Mouse (Mus musculus) stomach, postnatal 0 days (tissue): ENCODE results near the gene Tgfb2.

Source experiments
- CTCF ChIP-seq: IDR thresholded peaks from 2 replicates; pipeline ENCODE4 v1.5.1; 2016; ENCODE audit warnings: antibody characterized with exemption, low read depth, mild to moderate bottlenecking, moderate library complexity
- EP300 ChIP-seq: optimal IDR thresholded peaks from 2 replicates; pipeline ENCODE3; 2016; ENCODE audit warnings: antibody characterized with exemption

GRCm38 (mm10) chr1:186691708-186692107, 14.1 kb downstream of the Tgfb2 start:
- no peak for TF ChIP-seq CTCF
- no peak for TF ChIP-seq EP300
